Mouse (Mus musculus) gonadal fat pad, adult 2 months (tissue): ENCODE data around the gene Hlx. TPM values are rescaled to one million over a fixed set of nuclear protein-coding genes. Genes with fewer than 3 reads are reported as not detected.

ENCODE experiments used
- DNase-seq: peaks from one replicate; pipeline ENCODE4 v3.0.0-alpha.2; 2012; ENCODE audit warnings: low read depth
- polyA plus RNA-seq: library from polyadenylated mRNA; depleted of rRNA; stranded (reverse); fragments of >200 nt; gene quantifications from 2 replicates; pipeline ENCODE4 v1.2.3, GENCODE M21; 2012; rRNA removed

Gene Hlx
- polyA plus RNA-seq, 1 experiment, result 9.1 TPM

- DNase-seq, result no peak
Observed at GRCm38 (mm10) chr1:184716117-184716516, 16.3 kb downstream of the Hlx start.

- DNase-seq, result no peak
Observed at GRCm38 (mm10) chr1:184715693-184716092, 16.7 kb downstream of the Hlx start.

GRCm38 (mm10) chr1:184714515-184714914 lies 17.9 kb downstream of the Hlx start:
- no peak for DNase-seq

- DNase-seq, result no peak
Observed at GRCm38 (mm10) chr1:184713716-184714115, 18.7 kb downstream of the Hlx start.

DNA sequence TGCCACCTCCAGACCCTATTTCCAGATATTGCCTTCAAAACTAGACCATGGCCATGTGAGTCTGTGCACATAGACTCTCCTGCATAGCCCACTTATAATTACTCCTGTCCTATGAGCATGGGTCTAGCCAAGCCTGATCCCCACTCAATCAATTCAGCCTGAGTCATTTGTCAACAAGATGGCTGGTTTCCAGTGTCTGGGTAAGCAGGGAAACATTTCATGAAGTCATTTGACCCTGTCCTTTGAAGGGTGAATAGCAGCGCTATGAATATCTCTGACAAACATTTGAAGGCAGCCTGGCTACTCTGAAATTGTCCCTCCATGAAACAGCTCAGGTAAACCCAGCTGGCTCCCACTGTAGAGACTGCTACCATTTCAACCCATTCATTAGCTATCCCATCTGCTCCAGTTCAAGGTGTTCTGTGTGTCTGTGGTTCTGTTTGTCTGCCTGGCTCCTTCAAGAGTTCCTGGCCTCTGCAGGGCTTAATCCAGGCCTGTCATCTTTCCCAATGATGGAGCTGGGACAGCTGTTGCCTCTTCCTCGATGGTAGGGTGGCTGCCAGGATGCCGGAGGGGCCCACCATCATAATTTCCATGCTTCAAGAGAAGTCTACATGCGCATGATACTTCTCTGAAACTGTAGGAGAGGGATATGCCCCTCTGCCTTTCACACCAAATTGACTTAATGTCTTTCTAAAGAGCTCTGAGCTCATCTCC lies 24.7 kb downstream of the Hlx start:
- DNase-seq, result no peak

- no peak for DNase-seq
Observed at GRCm38 (mm10) chr1:184704901-184705300, 27.5 kb downstream of the Hlx start.

GRCm38 (mm10) chr1:184699295-184699694 lies 33.1 kb downstream of the Hlx start:
- DNase-seq, result no peak

GRCm38 (mm10) chr1:184695451-184695850 lies 37.0 kb downstream of the Hlx start:
- DNase-seq, result no peak

DNA sequence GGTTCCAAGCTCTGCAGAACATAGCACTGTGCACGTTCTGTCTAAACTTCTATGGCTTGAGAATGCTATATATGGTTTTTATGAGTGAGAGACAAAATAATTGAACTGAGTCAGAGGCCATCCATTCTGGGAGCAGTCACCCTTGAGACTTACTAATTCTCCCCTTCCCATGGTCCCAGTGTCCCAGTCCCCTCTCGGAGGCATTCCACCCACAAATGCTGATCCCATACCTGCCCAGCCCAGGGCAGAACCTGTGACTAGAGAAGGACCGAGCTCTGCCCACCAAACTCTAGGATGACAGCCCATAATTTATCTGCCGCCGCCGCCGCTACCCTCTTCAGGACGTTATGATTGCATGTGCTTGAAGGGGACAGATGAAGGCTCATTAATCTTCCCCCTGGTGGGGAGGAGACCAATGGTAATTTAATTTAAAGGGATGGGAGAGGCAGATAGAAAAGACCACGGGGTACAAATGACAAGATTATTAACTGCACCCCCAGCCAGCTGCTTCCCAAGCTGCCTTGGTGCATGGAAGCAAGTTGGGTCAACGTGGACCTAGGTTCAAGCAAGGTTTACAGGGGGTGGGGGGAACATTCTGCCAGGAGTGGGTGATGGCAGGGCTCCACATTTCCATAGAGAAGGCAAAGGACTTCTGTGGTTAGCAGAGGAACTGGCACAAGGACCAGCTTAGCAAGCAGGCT lies 40.1 kb downstream of the Hlx start:
- no peak for DNase-seq

- DNase-seq, result no peak
Observed at GRCm38 (mm10) chr1:184691240-184691639, 41.2 kb downstream of the Hlx start.

DNA sequence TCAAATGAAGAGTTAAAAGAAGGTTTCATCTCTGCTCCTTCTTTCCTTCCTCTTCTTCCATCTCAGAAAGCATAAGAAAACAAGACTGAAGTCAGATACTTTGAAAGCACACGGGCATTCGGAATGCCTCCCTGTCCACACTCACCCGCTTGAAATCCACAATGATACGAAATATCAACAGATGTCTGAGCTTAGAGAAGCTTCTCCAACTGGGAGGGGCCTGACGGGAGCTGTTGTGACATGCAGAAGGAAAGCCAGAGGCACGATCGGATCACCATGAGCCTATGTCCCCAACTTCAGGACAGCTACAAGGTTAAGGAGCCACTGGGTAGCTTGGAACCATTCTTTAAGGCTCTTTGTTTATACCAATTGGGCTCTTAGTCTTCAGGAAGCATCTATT lies 44.4 kb downstream of the Hlx start:
- DNase-seq, result no peak

DNA sequence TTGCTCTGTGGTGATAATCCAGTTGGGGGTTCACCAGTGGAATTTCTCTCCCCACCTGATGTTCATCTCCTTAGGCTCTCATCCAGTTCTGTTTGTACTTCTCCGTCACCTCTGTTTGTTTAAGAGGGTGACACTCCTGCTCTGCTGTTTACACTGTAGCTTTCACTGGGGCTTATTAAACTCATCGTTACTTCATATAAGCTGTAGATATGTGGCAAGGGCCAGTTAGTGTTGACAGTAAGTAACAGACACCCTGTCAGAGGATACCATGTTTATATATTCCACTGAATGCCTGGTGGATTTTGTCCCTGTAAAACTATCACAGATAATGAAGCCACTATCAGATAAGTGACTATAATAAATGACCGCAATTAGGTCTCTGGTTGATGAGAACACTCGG lies 44.9 kb downstream of the Hlx start:
- no peak for DNase-seq

DNA sequence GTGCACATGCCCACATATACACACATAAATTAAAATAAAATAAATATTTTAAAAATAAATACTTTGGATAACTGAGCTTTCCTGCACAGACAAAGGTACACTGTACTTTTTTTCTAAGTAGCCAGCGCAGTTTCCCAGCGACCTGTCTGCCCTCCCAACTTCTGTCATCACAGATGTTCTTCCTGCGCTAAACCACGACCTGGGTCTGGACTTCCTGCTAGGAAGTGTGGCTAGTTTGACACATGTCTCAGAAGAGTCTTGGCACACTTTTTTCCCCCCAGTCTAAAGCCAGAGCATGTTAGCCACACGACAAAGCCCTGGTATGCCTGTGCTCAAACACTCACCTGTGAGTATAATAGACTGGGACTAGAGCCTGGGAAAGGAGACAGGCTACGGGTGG lies 48.9 kb downstream of the Hlx start:
- DNase-seq, result no peak

GRCm38 (mm10) chr1:184679416-184679965 lies 52.9 kb downstream of the Hlx start:
- no peak for DNase-seq

GRCm38 (mm10) chr1:184677641-184678040 lies 54.8 kb downstream of the Hlx start:
- no peak for DNase-seq

Other genes with a start within 250 kb of the Hlx start
- 7.9 and 38.4 TPM in 2 replicates for gene Marc1, start 78.7 kb upstream of the Hlx start, polyA plus RNA-seq
- 184 and 202 TPM in 2 replicates for gene Marc2, start 113.8 kb upstream of the Hlx start, polyA plus RNA-seq
- 44.2 and 57.8 TPM in 2 replicates for gene C130074G19Rik, start 150.6 kb upstream of the Hlx start, polyA plus RNA-seq